Mouse (Mus musculus) inflammation-experienced regulatory T-cells, adult 6 months (primary cell): ENCODE measurements at regions not wholly inside any gene's neighbourhood (a gene's known extent, or its start where the extent isn't known, plus 50 kb on each side); places are given as distances from the start of the nearest gene placed in this dataset.
"Not testable (repeated sequence)": the region's sequence is repeated elsewhere in the genome, so short reads cannot be mapped to it uniquely, and the experiment has no call there.

Experiments used
- ATAC-seq: one replicate; pipeline ENCODE4 v1.8.0; 2017

DNA sequence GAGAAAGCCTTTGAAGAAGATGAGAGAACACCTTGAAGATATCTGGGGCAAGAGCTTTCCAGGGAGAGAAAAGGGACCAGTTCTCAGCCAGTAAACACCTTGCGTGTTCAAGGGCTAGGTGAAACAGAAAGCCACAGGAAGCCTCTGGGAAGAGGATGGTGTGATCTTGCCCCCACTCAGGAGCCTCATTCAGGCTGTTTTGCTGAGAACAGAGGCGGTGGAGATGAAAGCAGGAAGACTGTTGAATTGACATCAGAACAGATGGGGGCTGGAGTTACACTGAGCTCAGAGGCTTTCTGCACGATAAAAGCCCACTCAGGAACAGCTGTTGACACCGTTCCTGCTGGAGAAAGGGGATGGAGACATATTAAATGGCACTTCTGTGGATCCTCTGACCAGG is 262.5 kb downstream of the Dad1 start:
- no peak for ATAC-seq

DNA sequence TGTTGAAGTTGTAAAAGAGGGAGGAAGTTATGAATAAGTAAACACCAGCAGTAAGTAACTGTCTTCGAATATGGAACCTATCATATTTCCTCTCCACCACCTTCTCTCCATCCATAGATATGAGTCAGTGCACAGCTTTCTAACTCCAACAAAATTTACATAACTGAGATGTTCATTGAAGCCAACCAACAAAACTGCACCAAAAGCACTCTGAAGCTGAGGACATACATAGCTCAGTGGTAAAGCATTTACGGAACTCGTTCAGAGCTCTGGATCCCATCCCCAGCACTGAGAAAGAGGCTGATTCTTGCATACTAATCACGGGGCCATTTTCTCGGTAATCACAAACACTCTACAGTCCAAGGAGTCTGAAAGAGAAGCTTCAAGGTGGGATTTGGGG is 273.1 kb downstream of the Dad1 start:
- no peak for ATAC-seq

DNA sequence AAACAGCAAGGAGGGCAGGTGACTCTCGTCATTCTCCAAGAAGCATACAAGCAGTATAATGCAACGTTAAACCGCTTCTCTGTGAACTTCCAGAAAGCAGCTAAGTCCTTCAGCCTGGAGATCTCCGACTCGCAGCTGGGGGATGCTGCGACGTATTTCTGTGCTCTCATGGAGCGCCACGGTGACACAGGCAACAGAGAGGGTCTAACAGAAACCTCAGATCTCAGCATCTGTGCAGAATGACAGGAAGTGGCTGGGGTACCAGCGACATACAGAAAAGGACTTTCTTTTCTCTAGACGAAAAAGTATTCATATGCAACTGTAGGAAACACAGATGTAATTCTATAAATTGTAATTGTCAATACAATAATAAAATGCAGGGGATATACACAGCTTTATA is 292.5 kb downstream of the Dad1 start:
- not testable (repeated sequence) for ATAC-seq

DNA sequence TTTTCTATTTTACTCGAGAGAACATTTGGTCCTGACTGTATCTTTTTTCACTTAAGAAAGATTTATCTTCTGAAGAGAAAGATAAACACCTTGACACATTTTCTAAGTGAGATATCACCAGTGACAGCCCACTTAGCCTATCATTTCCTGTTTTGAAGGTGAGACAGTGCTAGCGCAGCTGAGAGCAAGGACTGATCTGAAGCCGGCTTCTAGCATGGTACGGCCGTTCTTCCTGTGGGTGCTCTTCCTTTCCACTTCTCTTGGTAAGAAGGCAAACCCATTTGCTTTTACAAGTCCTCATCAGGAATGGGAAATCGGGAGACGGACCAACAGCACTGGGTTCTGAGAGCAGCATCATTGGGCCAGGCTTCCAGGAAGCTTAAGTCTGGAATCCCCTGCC is 293.1 kb downstream of the Dad1 start:
- ATAC-seq, result no peak

DNA sequence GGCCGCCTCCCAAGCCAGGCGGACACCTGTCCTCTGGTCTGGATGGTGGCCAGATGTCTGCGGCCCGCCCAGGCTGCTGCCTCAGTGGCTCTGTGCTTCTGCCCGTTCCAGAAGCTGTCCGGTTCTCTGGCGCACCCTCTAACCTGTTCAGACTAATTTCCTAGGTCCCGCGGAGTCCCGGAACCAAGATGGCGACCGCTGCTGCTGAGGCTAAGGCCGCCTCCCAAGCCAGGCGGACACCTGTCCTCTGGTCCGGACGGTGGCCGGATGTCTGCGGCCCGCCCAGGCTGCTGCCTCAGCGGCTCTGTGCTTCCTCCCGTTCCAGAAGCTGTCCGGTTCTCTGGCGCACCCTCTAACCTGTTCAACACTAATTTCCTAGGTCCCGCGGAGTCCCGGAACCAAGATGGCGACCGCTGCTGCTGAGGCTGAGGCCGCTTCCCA is 318.1 kb downstream of the Dad1 start:
- not testable (repeated sequence) for ATAC-seq

DNA sequence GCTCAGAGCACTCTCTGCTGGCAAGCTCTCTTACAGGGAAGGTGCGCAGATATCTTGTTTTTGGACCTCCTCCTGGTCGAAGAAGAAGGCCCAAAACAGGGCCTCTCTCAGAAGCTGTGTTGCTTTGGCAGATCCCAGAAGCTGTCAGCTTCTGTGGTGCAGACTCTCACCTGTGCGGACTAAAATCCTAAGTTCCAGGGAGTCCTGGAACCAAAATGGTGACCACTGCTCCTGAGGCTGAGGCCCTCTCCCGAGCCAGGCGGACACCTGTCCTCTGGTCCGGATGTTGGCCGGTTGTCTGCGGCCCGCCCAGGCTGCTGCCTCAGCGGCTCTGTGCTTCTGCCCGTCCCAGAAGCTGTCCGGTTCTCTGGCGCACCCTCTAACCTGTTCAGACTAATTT is 318.6 kb downstream of the Dad1 start:
- not testable (repeated sequence) for ATAC-seq

DNA sequence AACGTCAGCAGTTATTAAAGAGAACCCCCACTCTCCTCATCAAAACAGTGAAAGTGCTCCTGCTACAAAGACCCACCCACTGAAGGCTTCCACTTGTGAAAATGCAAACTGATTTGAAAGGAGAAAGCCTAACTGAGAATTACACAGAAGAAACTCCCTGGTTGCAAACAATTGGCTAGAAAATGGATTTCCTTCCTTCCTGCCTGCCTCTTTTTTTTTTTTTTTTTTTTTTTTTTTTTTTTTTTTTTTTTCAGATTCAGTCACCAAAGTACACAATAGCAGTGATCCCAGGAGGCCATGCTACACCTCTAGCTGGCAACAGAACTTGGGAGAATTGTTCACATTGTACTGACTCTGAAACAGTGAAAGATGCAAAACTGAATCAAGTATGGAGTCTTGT is 343.0 kb downstream of the Dad1 start:
- ATAC-seq, result no peak

DNA sequence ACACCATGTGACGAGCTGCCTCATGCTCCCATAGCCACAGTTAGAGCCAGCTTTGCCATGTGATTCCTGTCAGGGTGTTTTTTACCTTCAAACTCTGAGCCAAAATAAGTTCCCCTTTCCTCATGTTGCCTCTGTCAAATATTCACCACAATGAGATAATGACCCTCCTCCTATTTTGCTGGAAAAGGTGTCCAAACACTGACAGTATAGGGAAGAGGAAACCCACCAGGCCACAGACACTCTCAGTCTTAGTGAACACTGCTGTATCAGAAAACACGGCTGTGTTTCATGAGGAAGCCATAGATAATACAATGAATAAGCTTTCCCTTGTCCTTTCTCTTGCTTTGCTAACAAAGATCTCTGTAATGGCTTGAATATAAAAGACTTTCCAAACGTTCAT is 349.3 kb downstream of the Dad1 start:
- no peak for ATAC-seq

DNA sequence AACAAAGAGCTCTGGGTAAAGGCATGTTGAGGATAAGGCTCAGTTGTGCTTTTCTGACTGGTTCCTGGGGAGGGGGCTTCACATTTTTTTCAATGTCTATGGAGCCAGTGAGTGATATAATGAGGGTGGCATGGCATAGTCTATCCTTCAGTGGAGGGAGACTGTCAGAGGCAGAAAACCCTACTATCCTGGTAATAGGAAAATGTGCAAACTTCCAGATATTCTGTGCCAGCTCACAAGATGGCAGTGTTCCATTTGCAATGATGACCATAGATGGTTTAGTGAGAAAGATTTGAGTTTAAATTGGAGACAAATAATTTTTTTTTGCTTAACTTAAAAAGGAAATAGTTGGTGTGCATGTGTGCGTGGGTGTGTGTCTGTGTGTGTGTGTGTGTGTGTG is 352.8 kb downstream of the Dad1 start:
- ATAC-seq, result no peak

DNA sequence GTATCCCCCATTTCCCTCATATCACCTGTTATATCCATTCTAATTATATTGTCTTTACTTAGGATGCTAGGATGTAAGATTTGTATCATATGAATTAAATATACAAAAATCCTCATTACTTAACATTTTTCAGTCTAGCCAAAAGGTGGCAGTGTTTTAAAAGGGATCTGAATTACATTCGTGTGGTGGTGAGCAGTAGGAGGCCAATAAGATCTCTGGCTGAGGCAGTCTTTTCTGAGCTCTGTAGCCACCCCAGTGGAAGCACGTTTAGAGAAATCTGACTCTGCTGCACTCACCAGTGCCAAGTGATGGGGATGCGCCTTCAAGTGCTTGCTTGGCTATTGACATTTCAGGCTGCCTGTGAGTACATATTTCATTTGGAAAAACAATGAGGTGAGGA is 372.6 kb downstream of the Dad1 start:
- no peak for ATAC-seq

DNA sequence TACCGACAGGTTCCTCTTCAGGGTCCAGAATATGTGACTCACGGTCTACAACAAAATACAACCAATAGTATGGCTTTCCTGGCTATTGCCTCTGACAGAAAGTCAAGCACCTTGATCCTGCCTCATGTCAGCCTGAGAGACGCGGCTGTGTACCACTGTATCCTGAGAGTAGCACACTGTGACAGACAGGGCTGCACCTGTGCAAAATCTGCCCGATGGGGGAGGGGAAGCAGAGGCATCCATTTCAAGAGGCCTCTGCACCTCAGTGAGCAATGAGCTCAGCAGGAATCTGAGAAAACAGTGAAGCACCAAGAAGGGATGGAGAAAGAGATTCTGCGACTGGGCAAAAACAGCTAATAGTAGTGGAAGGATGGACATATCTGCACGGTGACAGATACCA is 377.3 kb downstream of the Dad1 start:
- no peak for ATAC-seq

DNA sequence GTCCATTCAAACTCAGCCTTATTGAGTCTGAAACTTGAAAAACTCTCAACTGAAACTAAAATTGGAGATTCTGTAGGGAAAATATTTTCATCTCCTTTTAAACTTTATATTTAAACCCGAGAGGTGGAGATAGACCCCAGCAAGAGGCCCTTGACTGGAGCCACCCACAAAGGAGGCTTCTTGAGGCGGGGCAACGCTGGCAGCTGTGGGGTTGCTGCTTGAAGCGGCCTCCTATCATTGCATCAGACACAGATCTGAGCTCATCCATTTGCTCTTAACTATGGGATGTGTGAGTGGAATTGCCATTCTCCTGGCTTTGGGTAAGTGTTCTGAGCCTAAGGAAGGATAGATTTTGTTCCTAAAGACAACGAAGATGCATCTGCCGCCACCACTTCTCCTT is 378.2 kb downstream of the Dad1 start:
- no peak for ATAC-seq

DNA sequence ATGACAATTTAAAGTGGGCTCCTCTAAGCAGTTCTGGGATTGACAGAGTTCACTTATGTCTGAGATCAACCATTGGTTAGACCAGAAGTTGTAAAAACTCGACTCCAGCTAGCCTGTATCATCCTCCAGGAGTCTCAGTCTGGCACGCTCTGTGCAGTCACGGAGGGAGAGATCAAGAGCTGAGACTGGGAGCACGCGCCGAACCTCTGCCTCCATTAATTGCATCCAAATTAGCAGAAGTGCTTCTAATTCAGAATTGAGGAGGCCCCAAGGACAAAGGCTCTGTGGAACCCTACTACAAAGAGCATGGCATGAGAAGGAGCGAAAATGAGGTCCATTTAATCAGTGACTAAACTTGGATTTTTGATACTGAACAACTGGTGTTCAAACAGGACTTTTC is 406.9 kb downstream of the Dad1 start:
- ATAC-seq, result no peak

DNA sequence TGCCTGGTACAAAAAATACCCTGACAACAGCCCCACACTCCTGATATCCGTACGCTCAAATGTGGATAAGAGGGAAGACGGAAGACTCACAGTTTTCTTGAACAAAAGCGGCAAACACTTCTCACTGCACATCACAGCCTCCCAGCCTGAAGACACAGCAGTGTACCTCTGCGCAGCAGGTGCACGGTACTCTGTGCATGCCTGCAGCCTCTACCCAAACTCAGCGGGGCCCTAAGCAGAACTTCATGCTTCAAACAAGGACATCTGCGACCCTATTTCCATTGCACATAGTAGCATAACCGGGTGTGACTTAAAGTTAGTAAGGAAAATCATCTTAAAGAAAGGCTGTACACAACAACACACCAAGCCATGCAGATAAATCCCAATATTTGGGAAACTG is 408.3 kb downstream of the Dad1 start:
- ATAC-seq, result no peak

DNA sequence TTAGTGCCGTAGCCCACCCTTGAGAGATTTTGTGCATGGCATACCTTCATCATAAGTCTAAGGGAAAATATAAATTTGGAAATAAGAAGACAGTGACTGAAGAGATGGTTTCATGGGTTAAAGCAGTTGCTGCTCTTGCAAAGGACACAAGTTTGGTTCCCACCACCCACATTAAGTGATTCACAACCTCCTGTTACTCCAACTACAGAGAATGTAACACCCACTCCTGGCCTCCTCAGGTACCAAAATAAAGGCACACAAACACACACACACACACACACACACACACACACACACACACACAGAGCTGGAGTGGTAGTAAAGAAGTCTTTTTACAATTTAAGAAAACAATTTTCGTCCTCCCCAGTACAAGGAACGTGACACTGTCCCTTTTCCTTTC is 421.4 kb downstream of the Dad1 start:
- no peak for ATAC-seq

DNA sequence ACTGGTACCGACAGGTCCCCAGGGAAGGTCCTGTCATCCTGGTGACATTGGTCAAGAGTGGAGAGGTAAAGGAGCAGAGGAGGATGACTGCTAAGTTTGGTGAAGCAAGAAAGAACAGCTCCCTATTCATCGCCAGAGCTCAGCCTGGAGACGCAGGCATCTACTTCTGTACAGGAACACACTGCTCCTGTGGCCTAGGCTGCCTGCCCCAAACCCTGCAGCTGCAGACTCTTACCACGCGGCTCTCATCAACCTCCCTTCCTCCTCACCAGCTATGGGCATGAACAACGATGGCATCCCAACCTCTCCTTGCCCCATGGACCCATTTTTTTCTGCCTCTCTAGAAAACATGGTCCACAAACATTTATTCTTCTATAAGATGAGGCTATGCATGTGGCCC is 422.3 kb downstream of the Dad1 start:
- ATAC-seq, result no peak

DNA sequence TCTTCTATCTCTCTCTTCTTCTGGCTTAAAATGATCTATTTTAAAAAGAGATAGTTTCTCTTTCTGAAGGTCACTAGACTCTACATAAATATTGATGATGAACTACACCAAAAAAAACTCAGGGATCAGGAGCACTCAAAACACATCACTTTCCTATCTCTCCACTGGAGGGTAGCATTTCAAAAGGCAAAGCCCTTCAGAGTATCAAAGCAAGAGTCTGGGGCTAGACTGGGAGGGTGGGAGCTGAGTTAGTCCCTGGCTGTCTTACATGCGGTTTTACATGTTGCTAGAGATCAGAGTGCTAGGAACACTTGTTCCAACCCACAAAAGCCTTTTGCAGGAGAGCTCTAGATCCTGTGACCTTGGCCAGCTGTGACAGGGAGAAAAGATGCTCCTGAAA is 423.2 kb downstream of the Dad1 start:
- ATAC-seq, result no peak

DNA sequence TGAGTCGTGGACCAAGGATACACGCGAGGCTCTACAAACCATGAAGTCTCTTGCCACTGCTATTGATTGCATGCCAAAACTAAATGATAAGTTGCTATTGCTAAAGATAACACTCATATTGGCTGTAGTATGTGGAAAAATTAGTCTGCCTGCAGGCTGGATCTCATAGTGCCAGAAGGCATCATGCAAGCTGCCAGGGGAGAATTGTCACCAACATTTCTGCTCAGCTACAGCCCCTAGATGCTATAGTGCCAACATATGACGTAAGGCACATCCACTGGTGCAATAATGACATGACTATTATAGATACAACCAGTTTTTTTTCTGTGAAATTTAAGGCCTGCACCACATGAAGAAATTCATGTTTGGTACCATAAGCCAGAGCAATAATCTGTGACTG is 427.1 kb downstream of the Dad1 start:
- ATAC-seq, result no peak

DNA sequence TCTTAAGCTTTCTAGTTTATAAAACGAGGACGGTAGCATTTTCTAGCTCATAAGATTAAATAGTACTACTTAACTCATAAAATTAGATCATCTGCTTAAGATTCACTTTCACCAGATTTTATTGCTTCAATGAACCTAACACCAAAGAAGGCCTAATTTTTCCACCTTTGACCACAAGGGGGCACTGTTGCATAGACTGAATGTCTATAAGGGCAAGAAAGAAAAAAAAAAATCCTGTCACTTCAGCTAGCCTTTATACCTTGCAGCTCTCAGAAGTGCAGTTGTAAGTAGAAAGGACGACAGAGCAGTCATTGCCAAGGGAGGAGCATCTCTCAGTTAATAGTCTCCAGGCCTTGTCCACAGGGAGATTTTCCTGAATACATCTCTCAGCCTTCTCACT is 447.7 kb downstream of the Dad1 start:
- no peak for ATAC-seq

DNA sequence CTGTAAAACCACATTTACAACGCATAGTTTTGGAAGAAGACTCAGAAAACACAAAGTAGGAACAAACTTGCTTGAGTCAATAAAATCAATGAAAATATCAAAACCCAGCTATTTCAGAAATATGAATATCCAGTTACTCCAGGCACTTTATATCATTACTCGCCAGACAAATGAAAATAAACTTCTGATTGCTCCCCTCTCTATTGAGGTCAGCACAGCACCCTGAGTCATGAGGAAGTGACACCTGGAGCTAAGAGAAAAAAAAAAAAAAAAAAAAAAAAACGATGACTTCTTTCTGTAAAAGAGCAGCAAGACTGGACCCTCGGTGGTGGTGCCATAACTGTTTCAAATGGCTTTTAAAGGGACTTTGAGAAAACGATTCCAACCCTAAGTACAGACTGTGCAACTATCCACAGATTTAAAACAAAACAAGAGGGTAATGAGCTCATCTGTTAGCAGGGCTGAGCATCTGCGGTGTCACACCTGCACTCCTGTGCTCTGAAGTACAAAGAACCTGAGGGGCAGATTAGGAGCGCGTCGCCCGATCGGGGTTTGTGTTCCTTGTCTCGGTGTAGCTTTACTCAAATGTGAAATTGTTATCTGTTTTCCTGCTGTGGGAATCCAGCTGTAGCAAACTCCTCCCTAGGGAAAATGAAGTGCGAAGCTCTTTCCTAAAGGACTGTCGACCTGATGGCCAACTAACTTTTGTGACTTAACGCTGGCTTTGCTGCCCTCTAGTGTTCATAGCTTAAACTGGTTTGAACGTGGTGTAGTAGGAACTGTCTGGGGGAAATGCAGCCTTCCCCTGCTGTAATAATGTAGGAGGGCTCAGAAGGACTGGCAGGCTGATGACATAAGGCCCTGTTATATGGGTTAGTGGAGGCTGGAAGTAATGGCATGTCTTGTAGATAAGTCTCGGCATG is 449.9 kb downstream of the Dad1 start:
- no peak for ATAC-seq

DNA sequence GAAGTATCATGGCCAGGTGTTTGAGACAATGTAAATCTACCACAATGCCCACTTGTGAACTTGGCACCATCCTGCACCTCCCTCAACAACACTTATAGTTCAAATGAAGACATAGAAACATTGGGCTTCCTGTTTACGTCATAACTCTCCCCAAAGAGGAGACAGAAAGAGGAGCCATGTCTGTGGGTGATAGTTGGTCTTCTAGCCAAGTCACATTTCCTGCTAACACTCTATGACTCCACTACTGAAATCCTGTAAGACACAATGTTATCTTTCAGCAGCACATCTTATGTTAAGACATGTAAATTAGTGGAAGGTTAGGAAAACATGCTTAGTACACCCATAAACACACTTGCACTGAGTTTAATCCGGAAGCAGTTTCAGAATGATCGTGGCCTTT is 451.4 kb downstream of the Dad1 start:
- no peak for ATAC-seq

DNA sequence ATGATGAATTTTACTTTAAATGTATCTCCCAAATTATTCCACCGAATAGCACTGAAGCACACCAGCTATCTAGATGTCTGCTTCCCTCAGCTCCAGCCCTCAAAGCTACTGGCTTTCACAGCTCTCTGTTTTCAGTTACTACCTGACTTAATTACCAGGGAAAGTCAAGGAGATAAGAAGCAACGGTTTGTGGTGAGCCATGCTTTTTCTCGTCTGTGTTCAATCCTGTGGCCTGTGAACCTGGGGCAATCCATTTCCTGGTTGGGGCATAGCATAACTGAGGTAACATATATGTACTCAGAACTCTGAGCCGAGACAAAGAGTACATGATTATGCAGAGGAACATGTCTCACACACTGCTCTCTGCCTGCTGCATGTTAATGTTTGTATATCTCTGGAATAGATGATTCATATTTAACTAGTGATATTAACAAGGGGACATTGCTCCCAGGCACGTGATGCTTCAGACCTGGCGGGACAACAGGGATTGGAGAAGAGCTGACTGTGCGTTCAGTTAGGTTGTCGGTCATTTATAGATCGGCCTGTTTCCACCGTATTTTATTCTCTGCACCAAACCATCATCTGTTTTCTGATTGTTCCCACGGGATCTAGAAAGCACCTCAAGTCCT is 453.3 kb downstream of the Dad1 start:
- ATAC-seq, result no peak

DNA sequence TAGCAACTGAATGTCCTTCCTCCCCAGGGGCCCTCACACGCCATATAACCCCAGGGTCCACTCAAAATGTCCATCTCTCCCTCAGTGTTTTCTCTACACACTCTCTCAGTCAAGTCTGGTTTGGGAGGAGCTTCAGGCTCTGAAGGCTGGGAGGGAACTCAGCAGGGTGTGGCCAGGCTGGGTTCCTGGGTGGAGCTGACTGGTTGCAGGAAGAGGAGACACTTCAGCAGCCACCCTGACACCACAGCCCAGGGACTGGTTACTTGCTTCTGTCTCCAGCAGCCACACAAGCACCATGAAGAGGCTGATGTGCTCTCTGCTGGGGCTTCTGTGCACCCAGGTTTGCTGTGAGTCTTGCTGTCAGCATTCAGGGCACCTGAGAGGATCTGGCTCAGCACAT is 458.7 kb downstream of the Dad1 start:
- not testable (repeated sequence) for ATAC-seq

DNA sequence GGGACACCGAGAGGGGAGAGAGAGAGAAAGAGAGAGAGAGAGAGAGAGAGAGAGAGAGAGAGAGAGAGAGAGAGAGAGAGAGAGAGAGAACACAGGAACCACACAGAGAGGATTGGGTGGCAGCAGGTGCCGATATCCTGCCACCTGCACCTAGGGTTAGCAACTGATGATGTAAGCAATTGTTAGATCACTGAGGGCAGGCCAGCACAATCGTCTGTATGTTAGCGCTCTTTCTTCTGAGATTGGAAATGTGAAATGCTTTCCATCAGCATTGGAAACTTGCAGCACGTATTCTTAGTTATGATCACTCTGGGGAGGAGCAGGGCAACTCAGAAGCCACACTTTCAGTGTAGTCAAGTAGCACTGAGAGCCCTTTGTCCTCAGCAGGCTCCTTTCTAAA is 459.4 kb downstream of the Dad1 start:
- ATAC-seq, result no peak
